In genomic region chr13:74245214-74245898, GRCm38 (mm10) we compare ENCODE assay signal across 8 mouse cellular contexts. TPM values are rescaled to one million over a fixed set of nuclear protein-coding genes. Genes with fewer than 3 reads are reported as not detected.
DNase-seq lines count a peak whose midpoint lies in the region; ATAC-seq lines count a peak whose summit lies in the region.

No protein-coding gene starts in this region.

- DNase-seq in MEL-GATA-1-ER (ENCODE audit: extremely low read depth, low read depth), result peak; percentile 12
- peak; percentile 52 for DNase-seq in brain, embryonic 18.5 days (ENCODE audit: low read depth, low spot score)
- DNase-seq in frontal cortex, postnatal 36 days (ENCODE audit: low spot score in 2 of 2), result peak; percentile 57 to 75
- DNase-seq in layer of hippocampus, postnatal 25 days (ENCODE audit: extremely low spot score in 1 of 2, low spot score in 1 of 2), result peak; percentile 40 to 44
- peak; percentile 71 for DNase-seq in lung, postnatal 36 days
- DNase-seq in right cerebral cortex, adult 2 months (ENCODE audit: low spot score in 2 of 2), result peak; percentile 66 to 71
- DNase-seq in thymus, adult 18-20 months, result no peak

- peaks cover 10% of the 10 kb centered on the region for H3K4me1 ChIP-seq in hindbrain, embryonic 12.5 days

- no peak overlapping the region for H3K27ac ChIP-seq in hindbrain, embryonic 12.5 days

- WGBS in hindbrain, embryonic 12.5 days, result 29% methylated on average over 17 of the region's 17 CpGs

- H3K9me3 ChIP-seq in hindbrain, embryonic 12.5 days (replicated peaks), result no peaks in the 10 kb centered on the region

- no peak overlapping the region for H3K4me3 ChIP-seq in hindbrain, embryonic 12.5 days

- no peaks in the 10 kb centered on the region for H3K27me3 ChIP-seq in hindbrain, embryonic 12.5 days

- H3K4me2 ChIP-seq in hindbrain, embryonic 12.5 days (replicated peaks), result peak overlapping the region; percentile 41

- peak; percentile 97 for ATAC-seq in hindbrain, embryonic 12.5 days (ENCODE audit: low FRiP score)

- no peak overlapping the region for H3K9ac ChIP-seq in hindbrain, embryonic 12.5 days

- H3K36me3 ChIP-seq in hindbrain, embryonic 12.5 days, result no peaks in the 10 kb centered on the region

RNA-seq across cellular contexts. Expression of gene Exoc3, which starts 36.8 kb away (rescaled TPM):
- 76.7 and 79.2 TPM in 2 replicates for polyA plus RNA-seq in hindbrain, embryonic 12.5 days (2016; fragmentation: Nextera tagmentation; extraction: Ambion mirVana)
- total RNA-seq in layer of hippocampus, postnatal 25 days (2021), result 10 to 100 TPM; 70.8 to 76.7 TPM

RNA-seq across cellular contexts. Expression of gene Ahrr, which starts 46.8 kb away (rescaled TPM):
- 1.2 and 2.1 TPM in 2 replicates for polyA plus RNA-seq in hindbrain, embryonic 12.5 days (2016; fragmentation: Nextera tagmentation; extraction: Ambion mirVana)
- total RNA-seq in layer of hippocampus, postnatal 25 days (2021), result 1 to 10 TPM in 1 of 2 experiments, under 1 TPM in 1; 0.84 to 2.2 TPM

Comparison
In these comparisons a context has a peak if more than half of its experiments do, and no peak if none do; other contexts are left out.
1. DNase-seq: peak in MEL-GATA-1-ER (single experiment), brain, embryonic 18.5 days (single experiment), frontal cortex, postnatal 36 days (2 of 2), layer of hippocampus, postnatal 25 days (2 of 2), lung, postnatal 36 days (single experiment) and right cerebral cortex, adult 2 months (2 of 2); none in thymus, adult 18-20 months (0 of 2).